Mouse (Mus musculus) mature B cell (primary cell): ENCODE data around the gene Olfr995.

Experiments
- in situ Hi-C: fragments of 300-500 bp; cut with MboI; formaldehyde crosslinking; loops from 2 replicates; pipeline ENCODE4 v1.14.3; 2019

Olfr995 gene

GRCm38 (mm10) chr2:85443539-85443938, at the start of gene Olfr995:
TSS of gene Olfr995 (minus strand) at chr2:85443639.
- in situ Hi-C loops, result no loop called here

- in situ Hi-C loops, result no loop called here
These were observed 47.0 kb upstream of the Olfr995 start for GRCm38 (mm10) chr2:85490396-85490795.

GRCm38 (mm10) chr2:85466801-85467325, 23.4 kb upstream of the Olfr995 start:
- in situ Hi-C loops, result no loop called here

GRCm38 (mm10) chr2:85442546-85442945, 893 bp downstream of the Olfr995 start:
- in situ Hi-C loops, result no loop called here

- in situ Hi-C loops, result no loop called here
These were observed 7.1 kb downstream of the Olfr995 start, which contains the start of gene Olfr994 for GRCm38 (mm10) chr2:85436351-85436750. TSS of gene Olfr994 (minus strand) at chr2:85436451.

GRCm38 (mm10) chr2:85425893-85426292, 17.5 kb downstream of the Olfr995 start:
- in situ Hi-C loops, result no loop called here

- in situ Hi-C loops, result no loop called here
These were observed 28.7 kb downstream of the Olfr995 start, which contains the start of gene Olfr993 for GRCm38 (mm10) chr2:85414777-85415176. TSS of gene Olfr993 (minus strand) at chr2:85414877.

- in situ Hi-C loops, result no loop called here
These were observed 34.1 kb downstream of the Olfr995 start, which contains the start of gene Olfr992 for GRCm38 (mm10) chr2:85409369-85409768. TSS of gene Olfr992 (minus strand) at chr2:85409469.
